Mouse (Mus musculus): ENCODE data around the gene Rln3. TPM values are rescaled to one million over a fixed set of nuclear protein-coding genes. Genes with fewer than 3 reads are reported as not detected.
"Not testable (repeated sequence)": the region's sequence is repeated elsewhere in the genome, so short reads cannot be mapped to it uniquely, and the experiment has no call there.

Gene Rln3
- total and polyA plus RNA-seq, 3 experiments, result 0.36 TPM; not detected in 2

GRCm38 (mm10) chr8:84019738-84020137, 25.1 kb downstream of the Rln3 start:
- no peak for DNase-seq

- no peak for DNase-seq
These were observed 29.0 kb downstream of the Rln3 start for GRCm38 (mm10) chr8:84015833-84016232.

- DNase-seq, result no peak
These were observed 32.2 kb downstream of the Rln3 start for GRCm38 (mm10) chr8:84012499-84013165.

GRCm38 (mm10) chr8:84011705-84012498, 32.9 kb downstream of the Rln3 start, which contains the start of gene 2210011C24Rik:
Gene 2210011C24Rik (minus strand): TSS chr8:84012171.
- DNase-seq, result no peak

- DNase-seq, result peak; percentile 88
These were observed 33.9 kb downstream of the Rln3 start for GRCm38 (mm10) chr8:84010625-84011611.

- peak; percentile 91 for DNase-seq
These were observed 34.9 kb downstream of the Rln3 start for GRCm38 (mm10) chr8:84009876-84010275.

GRCm38 (mm10) chr8:84008362-84008761, 36.4 kb downstream of the Rln3 start:
- DNase-seq, result no peak

GRCm38 (mm10) chr8:84005502-84005901, 39.3 kb downstream of the Rln3 start:
- not testable (repeated sequence) for DNase-seq

GRCm38 (mm10) chr8:84004533-84005201, 40.1 kb downstream of the Rln3 start:
- peak; percentile 97 for DNase-seq

GRCm38 (mm10) chr8:84003612-84004246, 41.1 kb downstream of the Rln3 start:
- no peak for DNase-seq

- DNase-seq, result no peak
These were observed 41.7 kb downstream of the Rln3 start for GRCm38 (mm10) chr8:84002957-84003611.

GRCm38 (mm10) chr8:84001281-84002000, 43.4 kb downstream of the Rln3 start, which contains the start of gene 1700067K01Rik:
Gene 1700067K01Rik (plus strand): TSS chr8:84001502.
- DNase-seq, result no peak

GRCm38 (mm10) chr8:83999825-84000224, 45.0 kb downstream of the Rln3 start:
- no peak for DNase-seq

- DNase-seq, result no peak
These were observed 45.6 kb downstream of the Rln3 start for GRCm38 (mm10) chr8:83999057-83999705.

GRCm38 (mm10) chr8:83998231-83999056, 46.4 kb downstream of the Rln3 start:
- DNase-seq, result peak; percentile 72

- DNase-seq, result peak; percentile 70
These were observed 47.2 kb downstream of the Rln3 start, which contains the start of gene Samd1 for GRCm38 (mm10) chr8:83997511-83998141. Gene Samd1 (plus strand): TSS chr8:83997672.
